Mouse (Mus musculus) megakaryocyte, embryonic 14.5 days (primary cell): ENCODE data around the gene Olfr341.

Experiments used
- FLI1 ChIP-seq: IDR thresholded peaks from 2 replicates; pipeline ENCODE4 v1.6.1; 2012; ENCODE audit warnings: low read length, inconsistent platforms, mixed read lengths
- GATA1 ChIP-seq: IDR thresholded peaks from 3 replicates; pipeline ENCODE4 v1.6.1; 2012; ENCODE audit warnings: mixed read lengths, low read length, inconsistent platforms, borderline replicate concordance

DNA sequence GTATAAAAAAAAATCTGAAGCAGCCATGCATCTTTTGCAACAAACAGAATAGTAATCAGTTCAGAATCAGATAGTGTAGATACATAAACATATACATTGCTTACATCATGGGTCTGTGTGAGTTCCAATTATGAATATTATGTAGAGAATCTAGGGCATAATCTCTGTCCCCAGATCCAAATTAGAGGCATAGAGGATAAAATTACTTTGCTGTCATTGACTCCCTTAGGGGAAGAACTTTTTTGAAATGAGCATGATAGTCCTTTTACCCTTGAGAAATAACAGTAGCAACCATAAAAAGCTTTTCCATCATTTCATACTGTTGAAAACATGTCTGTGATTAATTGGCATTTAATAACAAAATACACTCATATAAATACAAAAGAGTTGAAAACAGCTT is at the start of gene Olfr341:
- no peak for TF ChIP-seq FLI1
- no peak for TF ChIP-seq GATA1
